Mouse (Mus musculus) brain, embryonic 14.5 days (tissue): ENCODE results near the gene Hist2h4. TPM values are rescaled to one million over a fixed set of nuclear protein-coding genes. Genes with fewer than 3 reads are reported as not detected.

ENCODE experiments used
- DNase-seq: peaks from one replicate; pipeline ENCODE4 v3.0.0-alpha.2; 2011; ENCODE audit warnings: low read depth
- CTCF ChIP-seq: fragments of 200-500 bp; IDR thresholded peaks from 2 replicates; pipeline ENCODE4 v1.5.1; 2012; ENCODE audit warnings: inconsistent platforms, mild to moderate bottlenecking, moderate library complexity, borderline replicate concordance; ENCODE audit not compliant: insufficient read depth, insufficient read length; ENCODE audit errors: extremely low read depth
- POLR2A ChIP-seq: fragments of 200-500 bp; IDR thresholded peaks from 2 replicates; pipeline ENCODE4 v1.6.1; 2012; ENCODE audit warnings: mild to moderate bottlenecking, inconsistent platforms, borderline replicate concordance; ENCODE audit not compliant: poor library complexity, insufficient read depth, insufficient read length, severe bottlenecking; ENCODE audit errors: extremely low read depth
- polyA plus RNA-seq: library from polyadenylated mRNA; depleted of rRNA; stranded (reverse); fragments of >200 nt; gene quantifications from 2 replicates; pipeline ENCODE4 v1.2.3, GENCODE M21; 2012; rRNA removed

Gene Hist2h4
- polyA plus RNA-seq, 1 experiment: 5.9 TPM

GRCm38 (mm10) chr3:96225421-96225820 is 37.7 kb downstream of the Hist2h4 start:
- no peak for DNase-seq
- TF ChIP-seq CTCF (no peak), POLR2A (no peak)

- DNase-seq: no peak
- TF ChIP-seq POLR2A: no peak
These were observed 40.3 kb downstream of the Hist2h4 start for GRCm38 (mm10) chr3:96222774-96223173.

DNA sequence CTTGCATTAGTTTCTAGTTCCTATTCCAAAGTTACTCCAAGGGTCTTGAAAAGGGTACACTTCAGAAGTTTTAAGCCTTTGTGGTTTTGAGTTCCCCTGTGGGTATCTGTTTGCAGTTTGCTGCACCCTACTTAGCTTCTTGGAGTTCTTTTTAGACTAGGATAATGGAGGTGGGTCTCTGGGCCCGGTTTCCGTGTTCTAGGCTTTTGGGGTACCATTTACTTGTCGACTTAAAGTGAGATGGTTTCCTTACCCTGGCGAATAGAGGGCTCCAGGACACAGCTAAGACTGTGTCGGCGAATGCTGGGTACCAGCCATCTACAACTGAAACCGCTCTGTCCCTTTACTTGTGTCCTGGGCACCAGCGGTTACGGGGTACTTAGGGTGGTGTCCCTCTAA is 41.5 kb downstream of the Hist2h4 start:
- DNase-seq: peak; percentile 43

DNA sequence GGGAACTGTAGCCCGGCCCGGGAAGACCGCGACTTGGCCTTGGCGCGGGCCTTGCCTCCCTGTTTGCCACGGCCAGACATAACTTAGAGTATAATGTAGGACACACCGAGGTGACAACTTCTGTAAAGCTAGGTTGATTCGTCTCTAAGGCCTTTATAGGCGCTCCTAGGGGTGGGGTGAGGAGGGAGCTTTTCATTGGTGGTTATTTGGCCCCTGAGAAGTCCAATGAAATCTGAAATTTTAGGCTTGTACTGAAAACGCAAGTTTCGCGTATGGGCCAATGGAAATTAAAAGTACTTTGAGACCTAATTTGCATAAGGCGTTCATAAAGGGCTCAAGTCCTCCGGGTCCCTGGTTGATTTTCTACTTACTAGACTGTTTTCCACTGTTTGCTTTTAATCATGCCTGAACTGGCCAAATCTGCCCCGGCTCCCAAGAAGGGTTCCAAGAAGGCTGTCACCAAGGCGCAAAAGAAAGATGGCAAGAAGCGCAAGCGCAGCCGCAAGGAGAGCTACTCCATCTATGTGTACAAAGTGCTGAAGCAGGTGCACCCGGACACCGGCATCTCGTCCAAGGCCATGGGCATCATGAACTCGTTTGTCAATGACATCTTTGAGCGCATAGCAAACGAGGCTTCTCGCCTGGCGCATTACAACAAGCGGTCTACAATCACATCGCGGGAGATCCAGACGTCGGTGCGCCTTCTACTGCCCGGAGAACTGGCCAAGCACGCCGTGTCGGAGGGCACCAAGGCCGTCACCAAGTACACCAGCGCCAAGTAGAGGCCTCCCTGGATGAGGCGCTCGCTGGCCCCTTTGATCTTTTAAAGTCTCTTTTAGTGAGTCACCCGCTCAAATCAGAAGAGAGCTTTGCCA is 42.1 kb downstream of the Hist2h4 start, which contains the start of the genes Hist2h2ac and Hist2h2be:
TSS of gene Hist2h2ac (minus strand) at position 116 of the 875 bp plus-strand sequence.
TSS of gene Hist2h2be (plus strand) at position 355 of the 875 bp plus-strand sequence.
- DNase-seq: peak; percentile 97
- TF ChIP-seq POLR2A (peak; percentile 57; the same call in 1 of the 2 replicates), CTCF (no peak)

More for the DNA sequence above, 41.5 kb downstream of the Hist2h4 start:
- no peak for TF ChIP-seq POLR2A

GRCm38 (mm10) chr3:96220131-96220764 is 42.9 kb downstream of the Hist2h4 start:
- peak; percentile 62 for DNase-seq

- peak; percentile 58 for TF ChIP-seq POLR2A
- TF ChIP-seq CTCF: no peak
- peak; percentile 98 for DNase-seq
These were observed 43.4 kb downstream of the Hist2h4 start, which contains the start of the genes Bola1 and Hist2h2ab for GRCm38 (mm10) chr3:96219661-96220130. TSS of gene Bola1 (minus strand) at chr3:96219709. TSS of gene Hist2h2ab (plus strand) at chr3:96219865.

DNA sequence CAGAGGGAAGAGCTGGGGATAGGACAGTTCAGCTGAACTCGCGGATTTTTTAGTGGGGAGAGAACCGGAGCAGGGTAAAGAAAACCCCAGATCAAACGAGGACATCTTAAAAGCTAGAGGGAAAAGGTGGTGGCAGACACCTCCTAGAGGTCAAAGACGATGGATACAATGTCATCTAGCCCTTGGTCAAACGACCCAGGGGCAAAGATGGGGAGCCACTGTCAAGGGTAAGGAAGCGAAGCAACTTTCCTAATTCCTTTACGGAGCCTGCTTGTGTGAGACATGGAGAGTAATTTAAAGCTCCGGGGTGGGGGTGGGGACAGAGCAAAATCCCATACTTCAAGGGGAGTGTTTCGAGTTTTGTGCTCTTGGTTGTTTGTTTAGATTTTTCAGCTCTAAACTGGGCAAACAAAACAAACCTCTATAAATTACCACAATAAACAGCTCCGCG is 43.9 kb downstream of the Hist2h4 start:
- TF ChIP-seq CTCF (no peak), POLR2A (no peak)
- DNase-seq: no peak

Other genes starting within 250 kb of the Hist2h4 start
- gene Vps45, start 204.8 kb downstream of the Hist2h4 start, polyA plus RNA-seq: 30.8 and 31.3 TPM in 2 replicates
- gene Otud7b, start 158.8 kb downstream of the Hist2h4 start, polyA plus RNA-seq: 7.0 and 8.6 TPM in 2 replicates
- 10.1 and 10.2 TPM in 2 replicates for gene Mtmr11, start 101.3 kb downstream of the Hist2h4 start, polyA plus RNA-seq
- gene Sf3b4, start 91.0 kb downstream of the Hist2h4 start, polyA plus RNA-seq: 112 and 140 TPM in 2 replicates
- gene Sv2a, start 82.2 kb downstream of the Hist2h4 start, polyA plus RNA-seq: 101 and 136 TPM in 2 replicates
- 48.1 and 54.5 TPM in 2 replicates for gene Bola1, start 43.6 kb downstream of the Hist2h4 start, polyA plus RNA-seq
- gene Hist2h2ab, start 43.4 kb downstream of the Hist2h4 start, polyA plus RNA-seq: 2.2 and 10.2 TPM in 2 replicates
- gene Hist2h2ac, start 42.4 kb downstream of the Hist2h4 start, polyA plus RNA-seq: 8.3 and 12.6 TPM in 2 replicates
- 12.3 and 19.6 TPM in 2 replicates for gene Hist2h2be, start 42.2 kb downstream of the Hist2h4 start, polyA plus RNA-seq
- gene Hist2h3c2, start 24.2 kb downstream of the Hist2h4 start, polyA plus RNA-seq: 62.0 and 84.4 TPM in 2 replicates
- gene Hist2h2aa2, start 23.0 kb downstream of the Hist2h4 start, polyA plus RNA-seq: 7.9 and 27.8 TPM in 2 replicates
- 90.6 and 97.0 TPM in 2 replicates for gene Hist2h2aa1, start 17.8 kb downstream of the Hist2h4 start, polyA plus RNA-seq
- gene Hist2h3c1, start 16.6 kb downstream of the Hist2h4 start, polyA plus RNA-seq: not detected in 2 replicates
- 76.5 and 89.8 TPM in 2 replicates for gene Hist2h3b, start 5.3 kb upstream of the Hist2h4 start, polyA plus RNA-seq
- 9.3 and 14.5 TPM in 2 replicates for gene Hist2h2bb, start 6.4 kb upstream of the Hist2h4 start, polyA plus RNA-seq
- 1.4 and 1.8 TPM in 2 replicates for gene Fcgr1, start 30.7 kb upstream of the Hist2h4 start, polyA plus RNA-seq
- gene BC107364, start 189.0 kb upstream of the Hist2h4 start, polyA plus RNA-seq: 0.05 TPM in 1 of 2 replicates, not detected in the other